Mouse (Mus musculus) ES-E14 (cell line): ENCODE results near the gene Slit3. TPM values are rescaled to one million over a fixed set of nuclear protein-coding genes. Genes with fewer than 3 reads are reported as not detected.

ENCODE experiments used
- DNase-seq: peaks from one replicate; pipeline ENCODE4 v3.0.0-alpha.2; 2013; ENCODE audit warnings: low read depth, low spot score
- H3K27ac ChIP-seq: 2 replicates; pipeline ENCODE4 v1.5.1; 2012; ENCODE audit warnings: low read depth, mild to moderate bottlenecking, low read length, moderate library complexity, mixed read lengths; ENCODE audit not compliant: poor library complexity, insufficient read depth, severe bottlenecking
- H3K36me3 ChIP-seq: 2 replicates; pipeline ENCODE4 v1.6.1; 2012; ENCODE audit warnings: mild to moderate bottlenecking, low read length, moderate library complexity, mixed read lengths; ENCODE audit not compliant: control insufficient read depth, poor library complexity, insufficient read depth, severe bottlenecking
- H3K4me1 ChIP-seq, 2 experiments: fragments of 150-350 bp in 1 of 2; sonication (generic) in 1 of 2; 2 replicates each; pipeline ENCODE4 v1.6.1; 2012; ENCODE audit warnings: low read length in 2 of 2, mild to moderate bottlenecking in 1 of 2, mixed read lengths in 1 of 2; ENCODE audit not compliant: control insufficient read depth in 2 of 2, insufficient read depth in 2 of 2, poor library complexity in 1 of 2
- H3K4me3 ChIP-seq, 2 experiments: fragments of 150-350 bp in 1 of 2; sonication (generic) in 1 of 2; 2 replicates each; pipeline ENCODE4 v1.5.1; 2012; ENCODE audit warnings: low read length in 2 of 2, low read depth in 1 of 2, mild to moderate bottlenecking in 1 of 2, mixed read lengths in 1 of 2; ENCODE audit not compliant: insufficient read depth in 1 of 2, poor library complexity in 1 of 2, severe bottlenecking in 1 of 2
- H3K9ac ChIP-seq: 2 replicates; pipeline ENCODE4 v1.6.1; 2012; ENCODE audit warnings: low read depth, mild to moderate bottlenecking, low read length, mixed read lengths; ENCODE audit not compliant: poor library complexity, insufficient read depth, severe bottlenecking
- H3K9me3 ChIP-seq: fragments of 150-350 bp; sonication (generic); 2 replicates; pipeline ENCODE4 v1.6.1; 2012; ENCODE audit warnings: low read depth, mild to moderate bottlenecking, low read length; ENCODE audit not compliant: control insufficient read depth, insufficient read depth
- CHD2 ChIP-seq: IDR thresholded peaks from 2 replicates; pipeline ENCODE4 v1.6.1; 2014; ENCODE audit warnings: mild to moderate bottlenecking, low read depth, low read length, inconsistent platforms
- HCFC1 ChIP-seq: IDR thresholded peaks from 2 replicates; pipeline ENCODE4 v1.6.1; 2012; ENCODE audit warnings: low read length, inconsistent platforms, borderline replicate concordance; ENCODE audit not compliant: insufficient read depth
- MAFK ChIP-seq: IDR thresholded peaks from 2 replicates; pipeline ENCODE4 v1.6.1; 2014; ENCODE audit warnings: mild to moderate bottlenecking, low read depth, low read length, inconsistent platforms; ENCODE audit not compliant: insufficient read depth
- ZC3H11A ChIP-seq: IDR thresholded peaks from 2 replicates; pipeline ENCODE4 v1.6.1; 2012; ENCODE audit warnings: low read depth, mild to moderate bottlenecking, inconsistent platforms, low read length, borderline replicate concordance
- ZNF384 ChIP-seq: IDR thresholded peaks from 2 replicates; pipeline ENCODE4 v1.6.1; 2012; ENCODE audit warnings: low read depth, low read length, inconsistent platforms
- in situ Hi-C, 2 experiments: fragments of 600-800 bp; cut with MboI; formaldehyde crosslinking; loops; one replicate each; pipeline ENCODE4 v1.15.1; 2025; ENCODE audit warnings: low sequenced_read_pairs in 2 of 2, inconsistent platforms in 1 of 2; ENCODE audit not compliant: unreplicated experiment in 2 of 2
- total RNA-seq: library from RNA; depleted of rRNA; stranded (reverse); fragments of 300-350 nt; gene quantifications from 2 replicates; pipeline ENCODE4 v1.2.3, GENCODE M21; 2012

Gene Slit3
- total RNA-seq, 1 experiment = 3.7 TPM

- no peak for DNase-seq
- in situ Hi-C loops = no loop called here
- Histone ChIP-seq H3K4me1 (no peaks in the 10 kb centered on the region), H3K4me3 (no peak overlapping the region), H3K36me3 (no peaks in the 10 kb centered on the region), H3K9ac (no peak overlapping the region), H3K9me3 (no peaks in the 10 kb centered on the region), H3K27ac (no peak overlapping the region)
- TF ChIP-seq CHD2 (no peak), HCFC1 (no peak), MAFK (no peak), ZC3H11A (no peak), ZNF384 (no peak)
Measured at GRCm38 (mm10) chr11:35622736-35623135, 501.7 kb downstream of the Slit3 start.

- H3K9me3 ChIP-seq = no peaks in the 10 kb centered on the region
- H3K9ac ChIP-seq = no peak overlapping the region
- in situ Hi-C loops = no loop called here
- H3K4me1 ChIP-seq = no peaks in the 10 kb centered on the region
- TF ChIP-seq ZNF384 = no peak
- no peak for TF ChIP-seq ZC3H11A
- no peak for TF ChIP-seq CHD2
- no peak for TF ChIP-seq MAFK
- no peak for TF ChIP-seq HCFC1
- H3K36me3 ChIP-seq = no peaks in the 10 kb centered on the region
- no peak overlapping the region for H3K4me3 ChIP-seq
- no peak for DNase-seq
- H3K27ac ChIP-seq = no peak overlapping the region
Measured at GRCm38 (mm10) chr11:35624515-35625270, 503.7 kb downstream of the Slit3 start.

GRCm38 (mm10) chr11:35625576-35625975 is 504.6 kb downstream of the Slit3 start:
- no peak overlapping the region for H3K9ac ChIP-seq
- H3K4me3 ChIP-seq = no peak overlapping the region
- in situ Hi-C loops = no loop called here
- no peaks in the 10 kb centered on the region for H3K4me1 ChIP-seq
- H3K9me3 ChIP-seq = no peaks in the 10 kb centered on the region
- DNase-seq = no peak
- no peaks in the 10 kb centered on the region for H3K36me3 ChIP-seq
- no peak for TF ChIP-seq HCFC1
- no peak for TF ChIP-seq ZNF384
- no peak for TF ChIP-seq CHD2
- TF ChIP-seq ZC3H11A = no peak
- TF ChIP-seq MAFK = no peak
- H3K27ac ChIP-seq = no peak overlapping the region

- in situ Hi-C loops = no loop called here
- TF ChIP-seq ZNF384 (no peak), MAFK (no peak), ZC3H11A (no peak), HCFC1 (no peak), CHD2 (no peak)
- no peak for DNase-seq
Measured at GRCm38 (mm10) chr11:35626161-35626885, 505.3 kb downstream of the Slit3 start.

More at GRCm38 (mm10) chr11:35626161-35626885, 505.3 kb downstream of the Slit3 start:
- H3K36me3 ChIP-seq = no peaks in the 10 kb centered on the region
- H3K4me3 ChIP-seq = no peak overlapping the region
- no peaks in the 10 kb centered on the region for H3K9me3 ChIP-seq
- no peak overlapping the region for H3K27ac ChIP-seq
- no peak overlapping the region for H3K9ac ChIP-seq
- no peaks in the 10 kb centered on the region for H3K4me1 ChIP-seq
